Mouse (Mus musculus): ENCODE data around the gene Prmt1.
"Not testable (repeated sequence)": the region's sequence is repeated elsewhere in the genome, so short reads cannot be mapped to it uniquely, and the experiment has no call there.

Gene Prmt1

DNA sequence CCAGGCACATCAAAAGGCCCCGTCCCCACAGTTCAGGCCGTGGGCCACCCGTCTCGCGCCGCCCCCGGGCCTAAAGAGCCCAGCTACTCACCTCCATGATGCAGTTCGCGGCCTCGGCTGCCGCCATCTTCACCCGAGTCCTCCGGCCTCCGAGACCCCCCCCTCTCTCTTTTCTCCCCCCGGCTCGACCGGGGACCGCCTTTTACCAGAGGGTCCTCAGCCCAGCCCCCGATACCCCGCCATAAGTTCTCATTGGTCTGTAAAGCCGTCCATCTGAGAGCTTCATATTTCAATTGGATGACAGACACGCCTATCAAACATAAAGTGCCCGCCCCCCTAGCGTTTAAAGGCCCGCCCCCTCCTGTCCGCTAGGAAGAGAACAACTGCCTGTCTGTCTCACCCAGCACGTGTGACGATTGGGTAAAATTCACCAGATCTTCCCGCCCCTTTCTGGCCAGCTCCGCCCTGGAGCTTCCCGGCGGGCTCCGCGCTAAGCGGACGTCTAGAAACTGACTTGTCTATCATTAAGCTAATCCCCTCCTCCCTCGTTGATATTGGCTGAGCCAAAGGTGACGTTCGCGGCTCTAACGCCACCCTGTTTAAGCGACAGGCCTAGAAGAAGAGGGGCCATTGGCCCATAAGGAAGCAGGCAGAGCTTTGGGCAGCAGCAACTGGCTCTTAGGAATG, at the start of gene Prmt1:
Gene Prmt1 (minus strand): TSS at position 377 of the 687 bp plus-strand sequence.
- DNase-seq (ENCODE audit: low spot score) = peak; percentile 99

DNA sequence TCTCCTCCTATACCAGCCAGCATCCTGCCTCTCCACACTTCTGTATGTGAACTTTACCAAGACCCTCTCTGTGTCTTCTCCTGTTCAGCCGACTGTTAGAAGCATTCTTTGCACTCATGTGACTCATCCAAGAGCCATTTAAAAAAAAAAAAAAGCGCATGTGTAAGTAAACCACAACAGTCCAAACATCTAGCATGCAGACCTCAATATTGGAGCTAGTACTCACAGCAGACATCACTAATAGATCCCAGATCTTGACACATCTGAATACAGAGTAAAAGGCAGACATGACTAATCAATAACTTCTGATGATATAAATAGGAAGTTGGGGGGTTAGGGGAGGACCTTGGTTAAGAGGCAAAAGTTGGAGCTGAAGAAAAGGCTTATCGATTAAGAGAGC, 49.3 kb upstream of the Prmt1 start:
- DNase-seq (ENCODE audit: low spot score) = no peak

DNA sequence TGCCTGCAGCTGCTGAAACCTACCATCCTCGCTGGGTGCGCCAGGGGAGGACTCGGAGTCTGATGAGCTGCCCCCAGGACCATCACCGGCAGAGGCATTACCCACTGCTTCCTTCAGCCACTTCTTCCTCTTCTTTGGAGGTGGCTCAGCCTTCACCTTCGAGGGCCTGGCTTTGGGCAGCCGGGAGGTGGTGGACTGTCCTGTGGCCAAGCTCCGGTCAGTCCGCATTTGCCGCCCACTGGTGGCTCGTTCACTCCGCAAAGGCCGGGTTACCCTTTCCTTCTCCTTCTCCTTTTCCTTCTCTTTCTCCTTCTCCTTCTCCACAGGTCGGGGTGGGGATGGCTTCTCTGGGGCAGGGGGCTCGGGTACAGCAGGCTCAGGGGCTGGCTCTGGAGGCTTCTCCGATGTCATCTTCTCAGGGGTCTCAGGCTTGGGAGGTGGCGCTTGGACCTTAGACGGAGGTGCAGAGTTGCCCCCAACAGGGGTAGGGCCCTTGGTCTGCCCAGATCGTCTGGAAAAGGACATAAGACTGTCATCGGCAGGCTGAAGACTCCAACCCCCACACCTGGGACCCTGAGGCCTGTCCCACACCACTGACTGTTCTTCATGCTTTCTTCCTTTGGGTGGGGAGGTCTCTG, 47.5 kb upstream of the Prmt1 start:
- DNase-seq (ENCODE audit: low spot score) = no peak

DNA sequence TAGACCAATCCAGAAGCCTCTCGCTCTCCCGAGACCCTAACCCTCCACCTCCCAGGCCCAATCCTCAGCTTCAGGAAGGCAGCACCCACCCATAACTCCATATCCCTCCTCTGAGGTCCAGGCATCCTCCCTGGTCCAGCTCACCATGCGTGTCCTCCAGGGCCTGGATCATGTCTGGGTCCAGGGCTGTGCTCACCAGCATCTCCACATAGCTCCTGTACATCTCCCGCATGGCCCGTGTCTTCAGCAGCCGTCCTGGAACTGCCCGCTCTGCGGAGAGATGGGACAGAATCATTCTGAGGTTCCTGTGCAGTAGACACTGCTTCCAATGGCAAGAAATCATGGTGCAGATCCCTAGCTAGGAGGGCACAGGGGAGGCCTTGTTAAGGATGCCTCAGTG, 44.5 kb upstream of the Prmt1 start:
- DNase-seq (ENCODE audit: low spot score) = no peak

DNA sequence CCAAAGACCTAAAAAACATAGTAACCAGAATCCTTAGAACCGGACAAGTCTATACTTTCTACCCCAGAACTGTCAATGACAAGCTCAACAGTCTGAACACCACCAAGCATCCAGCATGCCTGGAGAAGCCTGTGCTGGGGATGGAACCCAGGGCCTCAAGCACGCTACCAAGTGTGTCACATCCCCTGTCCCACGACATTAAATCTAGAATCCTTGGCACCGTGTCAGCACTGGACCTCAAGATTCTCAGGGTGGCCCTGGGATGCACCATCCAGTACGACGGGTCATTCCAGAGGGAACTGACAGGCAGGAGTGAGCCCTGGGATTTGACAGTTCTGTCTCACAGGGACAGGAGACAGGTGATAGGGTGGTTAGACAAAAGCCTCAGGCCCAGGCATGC, 43.6 kb upstream of the Prmt1 start:
- no peak for DNase-seq (ENCODE audit: low spot score)

DNA sequence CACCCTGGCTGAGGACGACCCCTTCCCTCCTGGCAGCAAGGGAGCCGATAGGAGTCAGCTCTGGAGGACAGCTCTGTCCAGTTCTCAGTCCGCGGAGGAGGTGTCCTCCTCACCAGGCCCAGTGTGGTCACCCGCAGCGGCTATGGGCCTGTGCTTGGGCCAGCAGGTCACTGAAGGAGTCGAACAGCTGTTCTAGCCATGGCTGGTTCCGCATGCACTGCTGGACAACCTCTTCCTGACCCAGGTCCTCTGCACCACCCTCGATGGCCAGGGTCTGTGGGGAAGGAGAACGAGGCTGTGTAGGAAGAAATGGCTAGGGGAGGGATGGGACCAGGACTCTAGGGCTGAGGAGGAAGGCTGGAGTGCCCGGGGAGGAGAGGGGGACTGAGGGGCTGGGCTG, 42.0 kb upstream of the Prmt1 start:
- DNase-seq (ENCODE audit: low spot score) = no peak

DNA sequence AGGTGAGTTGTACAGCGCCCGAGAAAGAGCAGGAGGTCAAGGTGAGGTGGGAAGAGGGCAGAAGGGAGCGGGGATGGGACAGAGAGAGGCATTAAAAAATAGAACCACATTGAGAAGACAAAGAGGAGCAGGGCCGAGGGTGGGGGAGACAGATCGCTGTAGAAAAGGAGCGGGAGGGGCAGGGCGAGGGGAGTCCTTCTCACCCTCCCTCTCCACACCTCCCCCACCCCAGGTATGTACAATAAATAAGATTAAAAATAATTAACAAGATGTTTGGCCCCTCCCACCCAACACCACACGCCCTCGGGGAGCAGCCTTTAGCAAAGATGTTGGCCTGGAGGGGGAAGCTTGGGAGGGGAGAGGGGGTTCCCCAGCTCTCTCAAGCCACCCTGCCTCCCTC, 41.4 kb upstream of the Prmt1 start:
- no peak for DNase-seq (ENCODE audit: low spot score)

DNA sequence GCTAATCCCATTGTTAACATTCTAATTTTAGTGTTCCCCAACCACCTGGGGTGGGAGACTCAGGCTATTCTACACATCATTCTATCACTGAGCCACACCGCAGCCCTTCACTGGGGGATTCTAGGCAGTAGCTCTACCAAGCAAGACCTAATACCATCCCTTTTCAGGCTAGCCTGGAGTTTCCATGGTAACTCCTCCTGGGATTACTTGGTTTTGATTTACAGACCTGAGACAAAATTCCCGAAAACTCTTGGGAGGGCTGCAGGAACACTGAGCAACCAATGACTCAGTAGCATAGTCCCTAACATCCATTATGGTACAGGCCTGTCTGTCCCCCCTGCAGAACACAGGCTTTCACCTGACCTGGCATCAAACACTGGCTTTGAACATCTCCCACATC, 39.9 kb upstream of the Prmt1 start:
- DNase-seq (ENCODE audit: low spot score) = no peak

DNA sequence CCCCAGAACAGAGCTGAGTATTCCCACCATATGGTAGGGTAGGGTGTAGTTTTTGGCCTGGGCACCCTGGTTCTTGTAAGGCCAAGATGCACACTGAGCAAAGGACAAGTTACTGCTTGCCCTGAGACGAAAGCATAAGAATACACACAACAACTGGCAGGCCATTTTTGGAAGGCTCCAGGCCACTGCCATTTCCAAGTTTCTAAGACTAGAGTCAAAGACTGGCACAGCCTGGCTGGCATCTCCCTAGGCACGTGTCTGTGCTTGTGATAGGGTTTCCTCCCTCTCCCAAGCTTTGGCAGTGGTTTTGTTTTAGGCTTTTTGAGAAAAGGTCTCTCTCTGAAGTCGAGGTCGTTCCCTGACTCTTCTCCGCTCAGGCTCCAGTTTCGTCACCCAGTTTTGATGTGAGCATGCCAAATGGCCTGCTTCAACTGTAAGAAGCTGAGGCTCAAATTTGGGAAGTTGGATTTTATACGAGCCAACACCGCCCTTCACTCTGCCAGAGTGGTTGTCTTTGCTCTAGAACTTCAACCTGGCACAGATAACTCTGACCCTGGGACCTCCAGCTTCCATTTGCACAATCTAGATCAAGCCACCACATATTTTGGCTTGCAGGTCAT, 39.3 kb upstream of the Prmt1 start:
- DNase-seq (ENCODE audit: low spot score) = no peak

DNA sequence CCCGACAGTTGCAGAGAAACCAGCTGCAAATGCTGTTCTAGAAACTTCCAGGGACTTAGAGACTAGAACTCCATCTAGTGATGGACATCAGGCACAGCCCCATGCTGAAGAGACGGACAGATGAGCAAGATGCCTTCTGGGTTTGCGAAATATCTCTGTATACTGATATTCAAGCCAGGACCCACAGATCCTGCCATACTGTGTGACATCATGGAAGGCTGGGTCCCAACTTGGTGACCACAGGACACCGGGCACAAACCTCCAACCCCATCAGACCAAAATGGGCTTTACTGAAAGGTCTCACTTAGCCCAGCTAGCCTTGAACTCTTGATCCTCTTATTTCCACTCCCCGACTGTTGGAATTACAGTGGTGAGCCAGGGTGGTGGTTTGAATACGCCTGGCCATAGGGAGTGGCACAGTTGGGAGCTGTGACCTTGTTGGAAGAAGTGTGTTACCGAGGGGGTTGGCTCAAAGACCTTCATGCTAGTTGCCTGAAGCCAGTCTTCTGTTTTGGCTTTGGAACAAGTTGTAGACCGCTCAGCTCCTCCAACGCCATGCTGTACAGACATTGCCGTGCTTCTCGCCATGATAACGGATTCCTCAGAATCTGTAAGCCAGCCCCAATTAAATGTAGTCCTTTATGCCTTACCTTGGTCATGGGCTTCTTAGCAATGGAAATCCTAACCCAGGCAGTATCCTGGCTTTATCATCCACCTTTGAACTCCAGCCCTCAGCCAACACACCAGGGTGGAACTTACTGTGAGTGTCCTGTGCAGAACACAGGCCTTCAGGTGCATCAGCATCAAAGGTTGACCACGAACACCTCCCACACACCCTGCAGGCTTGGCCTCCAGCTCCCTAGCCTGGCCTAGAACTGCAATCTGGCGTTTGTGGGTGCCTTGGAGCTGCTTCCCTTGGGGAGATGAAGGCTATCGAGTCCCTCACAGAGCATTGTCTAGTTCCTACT, 38.2 kb upstream of the Prmt1 start:
- DNase-seq (ENCODE audit: low spot score) = no peak

DNA sequence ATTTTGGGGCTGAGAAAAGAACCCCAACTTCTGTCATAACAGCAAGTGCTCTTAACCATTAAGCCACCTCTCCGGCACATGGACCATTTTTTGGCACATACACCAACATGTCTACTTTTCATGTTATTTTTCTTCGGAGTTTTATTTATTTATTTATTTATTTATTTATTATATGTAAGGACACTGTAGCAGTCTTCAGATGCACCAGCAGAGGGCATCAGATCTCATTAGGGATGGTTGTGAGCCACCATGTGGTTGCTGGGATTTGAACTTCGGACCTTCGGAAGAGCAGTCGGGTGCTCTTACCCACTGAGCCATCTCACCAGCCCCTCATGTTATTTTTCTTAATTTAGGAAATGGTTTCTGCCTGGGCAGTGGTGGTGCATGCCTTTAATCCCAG, 37.3 kb upstream of the Prmt1 start:
- DNase-seq (ENCODE audit: low spot score) = not testable (repeated sequence)

DNA sequence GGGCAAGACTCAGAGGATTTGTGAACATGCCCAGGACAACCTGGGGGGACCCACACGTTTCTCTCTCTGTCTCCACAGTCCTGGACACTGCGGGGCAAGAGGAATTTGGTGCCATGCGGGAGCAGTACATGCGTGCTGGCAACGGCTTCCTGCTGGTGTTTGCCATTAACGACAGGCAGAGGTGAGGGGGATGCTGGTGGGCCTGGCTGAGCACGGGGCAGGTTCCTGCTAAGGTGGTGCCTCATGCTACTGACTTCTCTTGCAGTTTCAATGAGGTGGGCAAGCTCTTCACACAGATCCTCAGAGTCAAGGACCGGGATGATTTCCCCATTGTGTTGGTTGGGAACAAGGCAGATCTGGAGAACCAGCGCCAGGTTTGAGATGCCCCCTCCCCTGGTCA, 33.9 kb upstream of the Prmt1 start:
- no peak for DNase-seq (ENCODE audit: low spot score)

DNA sequence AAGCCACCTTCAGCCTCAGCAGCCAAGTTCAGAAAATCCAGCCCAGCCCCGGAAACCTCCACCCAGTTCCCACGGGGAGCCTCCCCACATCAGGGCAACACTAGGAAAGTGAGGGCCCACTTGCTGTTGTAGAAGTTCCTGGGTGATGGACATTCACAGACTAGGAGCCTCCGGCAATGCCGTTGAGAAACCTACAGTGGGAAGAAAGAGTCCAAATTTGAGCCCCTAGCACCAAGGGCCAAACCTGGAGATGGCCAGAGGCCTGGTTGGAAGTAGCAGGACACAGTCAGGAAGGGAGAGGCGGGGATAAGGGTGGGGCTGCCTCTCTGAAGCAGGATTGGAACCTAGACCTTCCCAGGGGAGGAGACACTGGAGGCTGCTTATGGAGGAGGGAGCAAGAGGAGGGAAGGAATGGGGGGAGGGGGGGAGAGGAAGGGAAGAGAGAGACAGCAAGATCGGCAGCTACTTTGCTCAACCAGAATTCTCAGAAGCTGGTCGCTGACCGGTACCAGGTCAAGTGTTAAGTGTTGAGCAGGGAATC, 32.7 kb upstream of the Prmt1 start:
- peak; percentile 69 for DNase-seq (ENCODE audit: low spot score)

DNA sequence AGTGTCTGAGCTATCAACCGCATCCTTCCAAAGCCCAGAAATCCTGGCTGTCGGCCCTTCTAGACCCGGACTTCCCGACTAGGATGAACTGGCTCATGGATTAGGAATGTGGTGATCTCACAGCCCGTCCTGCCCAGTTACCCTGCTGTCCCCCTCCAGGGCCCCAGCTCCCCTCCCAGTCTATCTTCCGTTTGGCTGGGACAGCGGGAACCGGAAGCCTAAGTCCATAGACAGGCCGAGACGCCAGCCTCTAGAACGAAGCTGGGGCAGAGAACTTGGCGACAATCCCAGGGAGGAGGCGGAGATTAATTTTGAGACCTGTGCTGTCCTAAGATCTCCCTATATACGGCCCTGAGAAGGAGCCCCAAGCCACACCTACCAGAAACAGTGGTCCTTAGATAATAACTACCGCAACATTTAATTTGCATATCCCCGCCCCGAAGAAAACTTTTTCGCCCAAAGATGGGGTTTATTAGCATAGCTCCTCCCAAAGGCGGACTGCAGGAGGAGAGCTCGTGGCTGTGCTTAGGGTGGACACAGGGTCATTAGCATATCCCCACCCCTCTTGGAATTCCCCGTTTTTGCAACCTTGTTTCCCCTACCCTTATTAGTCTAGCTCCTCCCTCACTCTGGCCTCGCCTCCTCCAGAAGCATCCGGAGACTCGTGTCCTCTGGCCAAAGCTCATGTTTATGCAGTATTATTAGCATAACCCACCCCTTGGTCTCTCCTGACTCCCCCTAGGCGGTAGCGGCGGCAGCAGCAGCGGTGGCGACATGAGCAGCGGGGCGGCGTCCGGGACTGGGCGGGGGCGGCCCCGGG, 31.1 kb upstream of the Prmt1 start, which contains the start of gene Rras:
Gene Rras (plus strand): TSS at position 720 of the 820 bp plus-strand sequence.
- DNase-seq (ENCODE audit: low spot score) = peak; percentile 96

DNA sequence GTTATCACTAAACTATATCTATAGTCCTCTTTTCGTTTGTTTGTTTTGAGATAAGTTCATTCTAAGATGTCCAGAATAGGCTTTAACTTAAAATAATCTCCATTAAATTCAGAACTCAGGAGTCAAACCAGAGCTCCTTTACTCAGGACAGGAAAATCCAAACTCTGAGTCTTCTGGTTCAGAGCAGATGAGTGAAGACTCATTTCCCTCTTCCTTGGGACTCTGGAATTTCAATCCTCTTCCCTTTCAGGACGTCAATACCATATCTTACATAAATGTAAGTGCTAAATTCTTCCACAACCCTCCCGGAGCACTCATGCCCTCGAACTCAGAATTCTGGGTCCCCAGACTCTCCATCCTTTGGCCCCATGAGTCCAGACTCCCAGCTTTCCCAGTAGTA, 30.4 kb upstream of the Prmt1 start:
- no peak for DNase-seq (ENCODE audit: low spot score)

DNA sequence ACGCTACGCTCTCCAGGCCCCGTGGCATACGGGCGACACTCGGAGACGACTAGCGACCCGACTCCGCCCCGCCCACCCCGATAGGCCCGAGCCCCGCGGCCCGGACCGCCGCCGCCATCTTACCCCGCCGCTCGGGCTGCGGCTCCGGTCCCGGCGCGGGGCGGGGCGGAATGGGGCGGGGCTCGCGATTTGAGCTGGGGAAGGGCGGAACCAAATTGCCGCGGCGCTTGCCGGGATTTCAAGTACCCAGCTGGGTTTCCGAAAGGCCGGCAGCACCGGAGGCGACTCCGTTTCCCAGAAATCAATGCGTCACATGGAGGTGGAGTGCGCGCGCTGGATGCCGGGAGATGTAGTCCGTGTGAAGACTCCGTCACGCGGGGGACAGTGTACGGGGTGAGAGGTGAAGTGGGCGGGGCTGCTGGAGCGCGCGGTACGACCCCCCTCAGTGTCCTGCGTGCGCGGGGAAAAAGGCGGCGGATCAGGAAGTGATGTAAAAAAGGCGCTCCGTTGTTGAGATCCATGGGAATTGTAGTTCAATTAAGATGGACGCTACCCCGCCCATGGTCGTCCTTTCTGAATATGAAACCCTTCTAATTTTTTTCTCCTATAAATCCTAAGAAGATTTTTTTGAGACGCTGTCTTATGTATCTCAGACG, 29.7 kb upstream of the Prmt1 start, which contains the start of gene Scaf1:
Gene Scaf1 (minus strand): TSS at position 407 of the 656 bp plus-strand sequence.
- peak; percentile 100 for DNase-seq (ENCODE audit: low spot score)

DNA sequence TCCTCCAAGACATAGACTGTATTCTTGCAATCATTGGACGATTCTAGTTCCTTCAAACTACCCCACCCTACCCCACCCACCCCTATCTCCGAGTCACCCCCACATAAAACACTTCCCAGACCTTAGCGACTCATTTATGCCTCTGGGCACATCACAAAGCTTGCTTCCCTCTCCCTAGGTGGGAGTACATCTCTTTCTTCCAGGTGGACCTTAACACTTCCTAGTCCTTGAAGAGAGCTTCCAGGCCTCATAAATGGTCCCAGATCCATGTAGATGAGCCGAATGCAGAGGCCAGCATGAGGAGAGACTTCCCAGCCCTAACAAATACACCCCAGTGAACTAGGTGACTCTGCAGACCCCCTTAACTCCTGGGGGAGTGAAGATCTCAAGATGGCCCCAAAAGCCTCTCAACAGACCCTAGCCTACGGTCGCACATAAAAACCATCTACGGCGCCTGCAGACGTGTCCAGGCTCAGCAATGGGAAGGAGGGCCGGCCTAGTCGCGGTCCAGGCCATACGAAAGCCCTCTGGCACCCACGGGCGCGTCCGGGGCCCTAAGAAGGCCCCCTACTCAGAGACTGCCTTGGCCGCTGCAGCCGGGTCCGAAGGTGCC, 29.1 kb upstream of the Prmt1 start:
- no peak for DNase-seq (ENCODE audit: low spot score)

DNA sequence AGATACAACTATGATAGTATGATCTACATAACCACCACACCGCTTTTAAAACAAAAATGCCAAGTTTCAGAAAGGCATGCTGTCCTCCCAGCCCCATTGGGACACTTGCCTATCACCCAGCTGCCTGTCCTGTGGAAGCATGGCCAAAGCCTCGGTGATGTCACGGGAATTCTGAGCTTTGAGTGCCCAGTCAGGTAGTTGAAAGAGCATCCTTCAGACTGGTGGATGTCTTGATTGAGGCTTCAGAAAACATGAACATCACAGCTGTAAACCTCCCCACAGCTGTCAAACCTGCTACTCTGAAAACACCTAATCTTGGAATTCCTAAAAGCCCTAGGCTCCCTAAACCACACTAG, 27.7 kb upstream of the Prmt1 start:
- no peak for DNase-seq (ENCODE audit: low spot score)

DNA sequence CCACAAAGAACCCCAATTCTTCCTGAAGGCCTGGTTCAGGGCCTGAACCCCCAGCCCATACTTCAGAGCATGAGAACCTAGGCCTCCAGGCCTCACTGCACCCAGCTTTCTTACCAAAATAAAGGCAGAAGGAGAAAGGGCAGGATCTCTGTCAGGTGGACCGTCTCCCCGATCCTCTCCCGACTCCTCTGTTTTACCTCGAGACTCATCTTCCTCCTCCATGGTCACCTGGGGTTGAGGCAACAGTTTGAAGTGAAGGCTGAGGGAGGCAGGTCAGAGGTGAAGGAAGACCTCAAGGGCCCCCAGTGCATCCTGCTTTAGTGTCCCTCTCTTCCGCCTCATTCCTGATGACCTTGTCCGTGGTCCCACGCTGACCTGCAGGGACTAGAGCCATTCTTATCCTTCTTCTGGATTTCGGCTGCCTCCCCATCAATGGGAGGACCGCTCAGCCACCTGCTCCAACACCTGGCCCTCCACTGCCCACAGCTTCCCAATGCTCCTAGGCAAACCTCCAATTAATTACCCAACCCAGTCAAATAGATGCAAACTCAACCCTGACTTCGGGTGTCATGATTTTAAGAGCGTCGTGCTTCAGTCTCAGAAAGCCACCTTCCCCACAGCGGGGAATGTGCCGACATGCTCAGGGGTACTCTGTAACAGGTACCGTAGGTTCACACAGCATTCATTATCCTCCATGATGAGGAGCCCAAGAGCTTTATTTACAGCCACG, 27.2 kb upstream of the Prmt1 start:
- DNase-seq (ENCODE audit: low spot score) = no peak
